Mouse (Mus musculus) liver, embryonic 12.5 days (tissue): ENCODE data around the gene Ets2. TPM values are rescaled to one million over a fixed set of nuclear protein-coding genes. Genes with fewer than 3 reads are reported as not detected.
"Not testable (repeated sequence)": the region's sequence is repeated elsewhere in the genome, so short reads cannot be mapped to it uniquely, and the experiment has no call there.

Source experiments
- ATAC-seq: fragments of 200-750 bp; cut with Nextera tagmentation; 2 replicates; pipeline ENCODE4 v1.8.0; 2017; ENCODE audit warnings: moderate number of reproducible peaks, mild to moderate bottlenecking, moderate library complexity
- H3K27ac ChIP-seq: fragments of 300-500 bp; sonication (generic); 2 replicates; pipeline ENCODE4 v1.5.1; 2016; ENCODE audit warnings: mild to moderate bottlenecking
- H3K27me3 ChIP-seq: fragments of 300-500 bp; sonication (generic); replicated peaks from 2 replicates; pipeline ENCODE4 v1.6.1; 2016; ENCODE audit warnings: mild to moderate bottlenecking, moderate library complexity
- H3K36me3 ChIP-seq: fragments of 300-500 bp; sonication (generic); 2 replicates; pipeline ENCODE4 v1.6.1; 2016; ENCODE audit warnings: mild to moderate bottlenecking, moderate library complexity
- H3K4me1 ChIP-seq: fragments of 300-500 bp; sonication (generic); 2 replicates; pipeline ENCODE4 v1.6.1; 2016
- H3K4me2 ChIP-seq: fragments of 300-500 bp; sonication (generic); 2 replicates; pipeline ENCODE4 v1.6.1; 2016; ENCODE audit warnings: mild to moderate bottlenecking, moderate library complexity
- H3K4me3 ChIP-seq: fragments of 300-500 bp; sonication (generic); 2 replicates; pipeline ENCODE4 v1.5.1; 2016; ENCODE audit warnings: mild to moderate bottlenecking, moderate library complexity
- H3K9ac ChIP-seq: fragments of 300-500 bp; sonication (generic); 2 replicates; pipeline ENCODE4 v1.6.1; 2016; ENCODE audit warnings: mild to moderate bottlenecking, moderate library complexity
- H3K9me3 ChIP-seq: fragments of 300-500 bp; sonication (generic); replicated peaks from 2 replicates; pipeline ENCODE4 v1.6.1; 2016; ENCODE audit warnings: mild to moderate bottlenecking, moderate library complexity
- WGBS: fragments of 180-500 bp; shearing (Covaris S2); methylation state at CpG from one replicate; pipeline ENCODE4 v1.1.7; 2016; ENCODE audit not compliant: insufficient replicate concordance; 5-methylcytosine and 5-hydroxymethylcytosine counted together
- polyA plus RNA-seq: library from polyadenylated mRNA; unstranded; fragments of >200 nt; fragmentation: Nextera tagmentation; extraction: Ambion mirVana; gene quantifications from 2 replicates; pipeline ENCODE4 v1.2.1, GENCODE M21; 2016

Gene Ets2
- polyA plus RNA-seq, 1 experiment from 2014 or later: 18.6 TPM

DNA sequence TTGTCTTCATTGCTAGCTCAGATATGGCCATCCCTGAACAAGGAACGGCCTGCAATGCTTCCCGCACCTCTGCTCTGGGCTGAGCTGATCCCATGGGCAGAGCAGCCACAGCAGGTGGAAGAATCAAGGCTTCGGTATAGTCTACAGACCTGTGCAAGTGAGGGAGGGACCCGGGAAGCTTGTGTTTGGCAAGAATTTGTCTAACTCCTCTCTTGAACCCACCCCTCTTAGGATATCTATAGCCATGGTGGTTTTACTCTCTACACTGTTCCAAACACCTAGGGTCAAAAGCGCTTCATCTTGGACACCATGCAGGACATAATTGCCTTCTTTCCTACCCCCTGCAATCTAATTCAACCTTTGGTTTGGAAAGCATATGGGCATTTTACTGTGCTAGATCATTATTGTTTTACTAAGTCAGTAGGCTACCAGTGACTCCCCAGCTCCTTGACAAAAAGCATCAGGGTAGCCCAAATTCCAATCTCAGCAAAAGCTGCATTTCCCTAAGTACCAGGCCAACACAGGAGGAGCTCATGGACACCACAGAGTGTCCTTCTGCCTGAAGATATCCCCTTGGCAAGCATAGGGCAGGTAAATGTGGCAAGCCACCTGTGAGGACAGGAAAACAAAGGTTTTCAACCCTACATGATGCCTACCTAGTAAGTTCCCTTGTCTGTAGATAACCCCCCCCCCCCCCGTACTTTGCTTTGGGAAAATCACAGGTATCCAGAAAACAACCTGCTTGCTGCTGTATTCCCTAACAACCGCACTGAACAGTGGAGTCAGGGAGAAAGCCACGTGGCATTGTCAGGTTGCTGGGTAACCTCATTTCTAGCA, 57.5 kb downstream of the Ets2 start:
- Histone ChIP-seq H3K4me1 (no peaks in the 10 kb centered on the region), H3K4me3 (no peak overlapping the region), H3K27me3 (no peaks in the 10 kb centered on the region), H3K27ac (no peak overlapping the region), H3K9ac (no peak overlapping the region), H3K9me3 (no peaks in the 10 kb centered on the region), H3K4me2 (no peak overlapping the region), H3K36me3 (no peaks in the 10 kb centered on the region)
- ATAC-seq: no peak
- WGBS: 73% methylated on average over 8 of the region's 8 CpGs

DNA sequence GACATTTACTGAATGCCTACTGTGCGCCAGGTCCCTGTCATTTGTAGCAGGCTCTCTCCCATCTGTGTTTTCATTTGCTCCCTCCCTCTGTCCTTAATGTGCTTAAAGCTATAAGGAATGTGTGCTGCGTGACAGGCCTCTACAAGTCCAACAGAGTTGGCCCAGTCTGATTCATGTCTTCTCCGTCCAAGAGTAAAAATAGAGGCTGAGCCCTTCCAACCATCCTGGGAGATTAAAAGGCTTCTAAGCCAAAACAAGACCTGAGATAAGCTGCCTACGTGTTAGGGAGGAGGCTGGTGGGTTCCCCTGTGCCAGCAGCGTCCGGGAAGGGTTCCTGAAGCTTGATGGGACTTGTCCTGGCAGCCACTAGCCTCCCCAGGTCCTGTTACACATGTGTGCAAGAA, 58.1 kb downstream of the Ets2 start:
- 53% methylated on average over 6 of the region's 6 CpGs for WGBS
- H3K36me3 ChIP-seq: no peaks in the 10 kb centered on the region
- no peaks in the 10 kb centered on the region for H3K4me1 ChIP-seq
- ATAC-seq: no peak
- H3K4me2 ChIP-seq: no peak overlapping the region
- no peaks in the 10 kb centered on the region for H3K9me3 ChIP-seq
- H3K27ac ChIP-seq: no peak overlapping the region
- no peak overlapping the region for H3K4me3 ChIP-seq
- no peak overlapping the region for H3K9ac ChIP-seq
- no peaks in the 10 kb centered on the region for H3K27me3 ChIP-seq

DNA sequence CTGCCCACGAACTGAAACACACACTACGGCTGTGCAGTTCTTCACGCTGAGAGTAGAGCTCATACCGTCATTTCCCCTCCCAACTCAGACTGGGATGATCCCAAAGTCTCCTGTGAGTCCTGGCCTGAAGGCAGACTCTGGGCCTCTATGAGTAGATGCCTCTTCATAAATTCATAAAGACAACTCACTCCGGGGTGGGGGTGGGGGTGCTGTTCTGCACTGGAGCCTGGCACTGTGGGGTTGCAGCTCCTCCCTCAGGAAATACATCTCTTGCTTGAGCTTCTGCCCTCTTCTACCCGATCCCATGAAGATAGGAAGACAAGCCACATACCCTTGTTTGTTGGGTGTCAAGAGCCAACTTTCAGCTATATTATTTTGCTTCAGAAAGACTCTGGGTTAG, 59.9 kb downstream of the Ets2 start:
- H3K4me3 ChIP-seq: no peak overlapping the region
- no peak overlapping the region for H3K9ac ChIP-seq
- no peaks in the 10 kb centered on the region for H3K4me1 ChIP-seq
- no peak overlapping the region for H3K27ac ChIP-seq
- WGBS: 68% methylated on average over 6 of the region's 6 CpGs
- H3K36me3 ChIP-seq: no peaks in the 10 kb centered on the region
- no peak overlapping the region for H3K4me2 ChIP-seq
- ATAC-seq: no peak
- no peaks in the 10 kb centered on the region for H3K27me3 ChIP-seq
- no peaks in the 10 kb centered on the region for H3K9me3 ChIP-seq

DNA sequence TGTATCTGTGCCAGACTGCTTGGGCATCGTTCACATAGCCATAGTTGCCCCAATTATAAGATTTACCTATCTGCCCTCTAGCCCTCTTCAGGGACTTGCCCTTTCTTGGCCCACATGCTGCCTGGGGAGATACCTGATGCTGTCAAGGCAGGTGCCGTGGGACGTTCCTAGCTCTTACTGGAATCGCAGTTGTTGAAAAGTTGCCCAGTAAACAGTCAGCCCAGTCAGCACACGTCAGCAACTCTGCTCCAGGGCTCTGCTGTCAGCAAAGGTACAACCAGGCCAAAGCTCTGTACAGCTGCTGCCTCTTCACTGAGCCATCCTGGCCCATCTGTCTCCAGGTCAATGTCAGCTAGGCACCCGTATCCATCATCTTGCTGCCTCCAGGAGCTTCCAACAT, 61.3 kb downstream of the Ets2 start:
- no peaks in the 10 kb centered on the region for H3K27me3 ChIP-seq
- H3K9ac ChIP-seq: no peak overlapping the region
- 62% methylated on average over 6 of the region's 6 CpGs for WGBS
- no peaks in the 10 kb centered on the region for H3K9me3 ChIP-seq
- H3K4me1 ChIP-seq: peaks cover 4% of the 10 kb centered on the region; the same call in 1 of the 2 replicates
- no peaks in the 10 kb centered on the region for H3K36me3 ChIP-seq
- ATAC-seq: no peak
- H3K4me2 ChIP-seq: no peak overlapping the region
- no peak overlapping the region for H3K27ac ChIP-seq
- H3K4me3 ChIP-seq: no peak overlapping the region

DNA sequence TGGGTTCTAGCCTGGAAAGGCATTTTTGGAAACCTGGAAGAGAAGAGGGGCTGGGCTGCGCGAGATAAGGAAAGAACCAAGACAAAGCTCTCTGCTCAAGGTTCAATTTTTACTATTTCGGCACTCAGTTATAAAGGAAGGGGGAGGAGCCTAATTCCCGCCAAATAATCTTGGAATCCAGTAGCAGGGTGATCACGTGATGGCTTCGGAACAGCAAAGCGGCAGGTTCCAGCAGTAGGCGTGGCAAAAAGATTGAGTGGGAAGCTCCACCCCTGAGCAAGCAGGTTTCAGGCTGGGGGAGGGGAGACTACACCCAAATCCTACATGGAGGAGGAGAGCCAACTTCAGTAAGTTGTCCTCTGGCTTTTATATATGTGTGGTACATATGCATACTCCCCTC, 62.2 kb downstream of the Ets2 start:
- not testable (repeated sequence) for H3K4me3 ChIP-seq, H3K27ac ChIP-seq, ATAC-seq, H3K27me3 ChIP-seq, H3K4me2 ChIP-seq, H3K36me3 ChIP-seq, H3K4me1 ChIP-seq, H3K9me3 ChIP-seq, H3K9ac ChIP-seq
- 50% methylated on average over 8 of the region's 8 CpGs for WGBS

DNA sequence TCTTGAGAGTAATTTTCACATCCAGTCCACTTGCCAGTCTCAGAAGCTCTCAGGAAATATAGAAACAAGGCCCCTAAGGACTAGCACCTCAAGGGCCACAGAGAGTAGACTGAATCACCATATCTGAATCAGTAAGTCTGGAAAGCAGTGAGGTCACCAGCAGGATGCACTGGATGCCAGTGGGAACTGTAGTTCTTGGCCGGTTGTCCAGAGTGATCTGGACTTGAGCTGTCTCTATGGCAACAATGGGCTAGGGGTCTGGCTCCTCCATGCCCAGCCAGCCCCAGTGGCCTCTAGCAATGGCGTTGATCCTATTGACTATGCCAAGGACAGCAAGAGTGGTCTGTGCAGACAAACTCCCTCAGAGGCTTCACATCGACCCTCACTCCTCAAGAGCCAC, 64.3 kb downstream of the Ets2 start:
- H3K9me3 ChIP-seq: no peaks in the 10 kb centered on the region
- peaks cover 14% of the 10 kb centered on the region; the same call in 1 of the 2 replicates for H3K4me1 ChIP-seq
- H3K36me3 ChIP-seq: no peaks in the 10 kb centered on the region
- no peak overlapping the region for H3K27ac ChIP-seq
- H3K4me2 ChIP-seq: no peak overlapping the region
- H3K9ac ChIP-seq: no peak overlapping the region
- H3K4me3 ChIP-seq: no peak overlapping the region
- no peaks in the 10 kb centered on the region for H3K27me3 ChIP-seq
- 53% methylated on average over 3 of the region's 3 CpGs for WGBS
- no peak for ATAC-seq

DNA sequence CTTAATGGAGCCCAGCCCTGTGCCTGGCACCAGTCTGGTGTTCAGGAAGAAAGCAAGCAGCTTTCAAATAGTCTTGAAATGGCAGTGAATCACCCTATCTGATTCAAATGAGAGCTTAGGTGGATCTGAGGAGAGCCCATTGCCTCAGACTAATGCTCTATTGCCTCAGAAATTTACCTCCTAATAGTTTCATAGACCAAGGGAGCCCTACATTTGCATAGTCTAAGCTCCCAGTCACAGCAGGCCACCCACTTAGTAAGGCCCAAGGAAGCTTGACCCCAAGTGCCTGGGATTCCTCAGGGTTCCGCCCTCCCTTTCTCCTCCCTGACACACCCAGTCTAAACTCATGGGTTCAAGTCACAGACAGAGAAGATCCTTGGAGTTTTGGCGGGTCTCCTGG, 65.4 kb downstream of the Ets2 start:
- no peak overlapping the region for H3K9ac ChIP-seq
- H3K27ac ChIP-seq: no peak overlapping the region
- H3K27me3 ChIP-seq: no peaks in the 10 kb centered on the region
- ATAC-seq: no peak
- H3K36me3 ChIP-seq: no peaks in the 10 kb centered on the region
- 69% methylated on average over 2 of the region's 2 CpGs for WGBS
- no peak overlapping the region for H3K4me2 ChIP-seq
- H3K4me3 ChIP-seq: no peak overlapping the region
- peaks cover 14% of the 10 kb centered on the region; the same call in 1 of the 2 replicates for H3K4me1 ChIP-seq
- no peaks in the 10 kb centered on the region for H3K9me3 ChIP-seq

DNA sequence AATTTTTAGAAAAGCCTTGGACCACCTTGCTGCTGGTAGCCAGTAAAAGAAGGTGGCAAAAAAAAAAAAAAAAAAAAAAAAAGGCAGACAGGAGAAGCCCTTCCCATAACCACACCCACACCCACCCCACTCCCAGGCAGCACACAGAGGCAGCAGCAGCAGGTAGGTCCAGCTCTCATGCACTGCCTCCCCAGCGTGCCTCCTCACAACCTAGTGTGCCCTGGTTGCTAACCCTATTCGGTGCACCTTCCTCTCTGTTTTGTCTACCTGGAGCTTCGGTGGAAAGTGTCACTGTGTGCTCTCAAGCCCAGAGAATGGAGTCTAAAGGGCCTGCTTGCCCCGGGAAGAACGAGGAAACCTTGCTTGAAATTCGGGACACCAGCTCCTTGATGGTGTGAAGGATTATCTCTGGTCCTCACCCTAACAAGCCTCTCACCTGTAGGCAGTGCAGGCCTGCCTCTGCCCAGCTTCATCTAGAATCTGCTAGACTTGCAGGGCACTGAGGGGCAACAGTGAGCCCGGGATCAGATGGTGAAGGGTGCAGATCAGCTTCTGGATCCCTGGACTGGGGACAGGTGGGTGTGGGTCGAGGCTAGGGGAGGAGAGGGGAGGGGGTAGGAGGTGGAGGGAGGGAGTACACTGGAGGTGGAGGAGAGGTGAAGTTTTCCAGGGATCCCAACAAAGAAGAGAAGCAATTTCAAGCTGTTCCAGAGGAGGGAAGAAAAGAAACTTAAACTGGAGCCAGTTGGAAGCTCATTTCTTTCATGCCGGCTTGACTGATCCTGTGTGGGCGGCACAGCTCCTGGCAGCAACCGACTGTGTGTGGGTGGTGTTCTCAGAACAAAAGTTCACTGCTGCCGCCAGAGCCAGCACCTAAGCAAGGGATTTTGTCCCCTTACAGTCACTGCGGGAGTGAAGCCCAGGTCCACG, 67.5 kb downstream of the Ets2 start:
- WGBS: 46% methylated on average over 14 of the region's 14 CpGs
- Histone ChIP-seq H3K4me1 (peaks cover 22% of the 10 kb centered on the region), H3K27me3 (no peaks in the 10 kb centered on the region), H3K4me3 (no peak overlapping the region), H3K9ac (no peak overlapping the region), H3K27ac (no peak overlapping the region), H3K36me3 (no peaks in the 10 kb centered on the region), H3K9me3 (no peaks in the 10 kb centered on the region), H3K4me2 (no peak overlapping the region)
- no peak; the same call in 1 of the 2 replicates for ATAC-seq

DNA sequence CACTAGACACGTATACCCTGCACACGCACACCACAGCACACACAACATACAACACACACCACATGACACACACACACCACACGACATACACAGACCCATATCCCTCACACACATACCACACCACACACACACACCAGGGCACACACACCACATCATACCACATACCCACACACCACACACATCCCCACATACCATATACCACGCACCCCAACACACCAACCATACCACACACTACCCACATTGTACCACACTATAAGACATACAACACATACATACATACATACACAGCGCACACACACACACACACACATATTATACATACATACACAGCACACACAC, 68.1 kb downstream of the Ets2 start:
- 80% methylated on average over 5 of the region's 5 CpGs for WGBS
- Histone ChIP-seq H3K4me2 (no peak overlapping the region), H3K36me3 (no peaks in the 10 kb centered on the region), H3K9ac (no peak overlapping the region), H3K27ac (no peak overlapping the region), H3K4me1 (peaks cover 26% of the 10 kb centered on the region), H3K27me3 (no peaks in the 10 kb centered on the region), H3K9me3 (no peaks in the 10 kb centered on the region), H3K4me3 (no peak overlapping the region)
- peak; percentile 48 for ATAC-seq

DNA sequence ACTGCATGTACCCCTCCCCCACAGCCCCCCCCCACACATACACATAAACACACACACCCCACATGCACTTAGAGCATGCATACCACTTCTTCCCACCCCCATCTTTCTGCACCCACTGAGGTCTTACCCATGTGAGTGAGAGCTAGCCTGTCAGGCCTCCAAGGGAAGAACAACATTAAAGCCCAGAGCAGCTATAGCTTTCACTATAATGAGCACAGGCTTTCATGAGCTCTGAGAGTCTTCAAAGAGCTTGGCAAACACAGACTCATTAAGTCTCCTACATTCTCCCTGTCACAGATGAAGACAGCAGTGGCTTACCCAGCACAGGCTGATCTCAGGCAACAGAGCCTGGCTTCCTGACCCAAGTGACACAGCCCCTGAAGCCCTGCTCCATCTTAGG, 68.5 kb downstream of the Ets2 start:
- H3K27ac ChIP-seq: no peak overlapping the region
- no peaks in the 10 kb centered on the region for H3K27me3 ChIP-seq
- H3K36me3 ChIP-seq: no peaks in the 10 kb centered on the region
- peaks cover 30% of the 10 kb centered on the region for H3K4me1 ChIP-seq
- ATAC-seq: no peak
- H3K9me3 ChIP-seq: no peaks in the 10 kb centered on the region
- no peak overlapping the region for H3K4me2 ChIP-seq
- H3K9ac ChIP-seq: no peak overlapping the region
- no peak overlapping the region for H3K4me3 ChIP-seq
